Mouse (Mus musculus): ENCODE measurements around the gene Ptpre.
A peak's percentile ranks its signal among the peaks of the same experiment; 100 is the strongest.

- TF ChIP-seq ZMIZ1 (IDR thresholded peaks at IDR 0.05; ENCODE audit: low read depth, low read length): no peak
- TF ChIP-seq RCOR1 (conservative IDR thresholded peaks at IDR 0.05; ENCODE audit: low read depth, low read length): no peak
- no peak for TF ChIP-seq ETS1 (conservative IDR thresholded peaks at IDR 0.05; ENCODE audit: low read depth, low read length)
- no peak for TF ChIP-seq ZC3H11A (IDR thresholded peaks at IDR 0.05; ENCODE audit: low read depth, low read length)
- peak in 1 of 2 experiments; percentile 57; a peak in 2 of 4 replicates for TF ChIP-seq CTCF (conservative IDR thresholded peaks at IDR 0.05 in 1 of 2, IDR thresholded peaks at IDR 0.05 in 1 of 2; ENCODE audit: low read depth in 2 of 2, low read length in 2 of 2)
- TF ChIP-seq MAX (IDR thresholded peaks at IDR 0.05; ENCODE audit: low read length): no peak
- TF ChIP-seq EP300 (IDR thresholded peaks at IDR 0.05; ENCODE audit: low read length): no peak
- TF ChIP-seq GABPA (IDR thresholded peaks at IDR 0.05; ENCODE audit: insufficient replicate concordance, low read depth, low read length): no peak
- no peak for TF ChIP-seq SMC3 (IDR thresholded peaks at IDR 0.05; ENCODE audit: low read depth, low read length)
- no peak for TF ChIP-seq TBP (conservative IDR thresholded peaks at IDR 0.05; ENCODE audit: low read depth, low read length)
- TF ChIP-seq ZNF384 (IDR thresholded peaks at IDR 0.05; ENCODE audit: low read depth, low read length): no peak
- TF ChIP-seq E2F4 (IDR thresholded peaks at IDR 0.05; ENCODE audit: insufficient replicate concordance, low read depth, low read length): no peak
- TF ChIP-seq MAFK (IDR thresholded peaks at IDR 0.05; ENCODE audit: insufficient replicate concordance, low read length): no peak
- no peak for TF ChIP-seq KAT2A (IDR thresholded peaks at IDR 0.05; ENCODE audit: insufficient replicate concordance, low read length)
Observed at GRCm38 (mm10) chr7:135511723-135512122, 25.6 kb upstream of the Ptpre start.
